Mouse (Mus musculus) kidney, adult 2 months (tissue): Measurements from ENCODE around the gene Trappc3.

Source experiments
- CTCF ChIP-seq: fragments of 200-500 bp; conservative IDR thresholded peaks from 2 replicates; pipeline ENCODE4 v1.5.1; 2011; ENCODE audit warnings: low read depth, mild to moderate bottlenecking, control low read depth, low read length, moderate library complexity, mixed read lengths; ENCODE audit not compliant: insufficient read depth, insufficient read length
- POLR2A ChIP-seq: fragments of 200-500 bp; IDR thresholded peaks from one replicate; pipeline ENCODE4 v1.6.1; 2011; ENCODE audit warnings: low read depth, low read length, control low read depth

GRCm38 (mm10) chr4:126296617-126297101 lies 34.5 kb downstream of the Trappc3 start:
- TF ChIP-seq POLR2A: no peak
- no peak for TF ChIP-seq CTCF
